Mouse (Mus musculus): ENCODE data around the gene Foxd4. TPM values are rescaled to one million over a fixed set of nuclear protein-coding genes. Genes with fewer than 3 reads are reported as not detected.
"Not testable (repeated sequence)": the region's sequence is repeated elsewhere in the genome, so short reads cannot be mapped to it uniquely, and the experiment has no call there.

Foxd4 gene
- polyA plus RNA-seq, 1 experiment, result not detected

DNA sequence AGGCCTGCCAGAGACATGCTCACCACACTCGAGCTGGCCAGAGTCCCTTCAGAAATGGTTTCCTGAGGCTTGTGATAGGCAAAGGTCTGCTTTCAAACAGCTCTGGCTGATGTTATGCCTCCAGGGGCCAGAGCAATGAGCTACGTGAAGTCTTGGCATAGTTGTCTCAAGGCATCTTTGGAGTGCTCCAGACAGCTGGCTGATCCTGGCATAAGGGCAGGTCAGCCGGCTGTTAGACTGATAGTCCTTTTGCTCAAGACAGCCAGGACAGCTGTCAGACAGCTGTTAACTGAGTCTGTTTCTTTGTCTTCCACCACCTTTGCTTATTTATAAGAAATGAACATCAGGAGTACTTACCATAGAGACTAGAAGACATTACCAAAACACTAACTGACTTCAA is 14.1 kb downstream of the Foxd4 start:
- TF ChIP-seq POLR2A (IDR thresholded peaks at IDR 0.05; ENCODE audit: insufficient read depth, low read depth, low read length) (no peak), CTCF (IDR thresholded peaks at IDR 0.05; ENCODE audit: insufficient read depth, low read depth, low read length) (no peak)
- H3K4me1 ChIP-seq (ENCODE audit: control insufficient read depth, insufficient read depth, low read length), result no peaks in the 10 kb centered on the region
- 84% methylated on average over 3 of the region's 3 CpGs for WGBS
- H3K4me3 ChIP-seq (ENCODE audit: insufficient read depth, low read depth, low read length), result no peak overlapping the region
- no peak overlapping the region for H3K27ac ChIP-seq (ENCODE audit: insufficient read depth, low read depth, low read length)

DNA sequence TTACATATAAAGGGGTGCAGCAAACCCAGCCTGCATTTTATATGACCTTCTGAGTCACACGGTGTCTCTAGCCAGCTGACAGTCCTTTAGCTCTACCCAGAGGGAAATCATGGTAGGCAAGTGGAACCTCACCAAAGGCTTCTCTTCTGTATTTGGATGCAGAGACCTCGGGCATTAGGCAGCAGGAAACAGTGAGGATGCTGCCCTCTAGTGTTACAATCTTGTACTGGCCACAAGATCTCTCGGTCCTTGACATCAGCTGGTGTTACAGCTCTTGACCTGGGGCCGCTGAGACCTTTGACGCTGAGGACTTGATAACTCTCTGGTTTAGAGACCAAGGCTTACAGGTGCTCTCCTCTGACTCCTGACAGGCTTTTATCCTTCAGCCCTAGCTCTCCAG is 15.5 kb downstream of the Foxd4 start:
- 12% methylated on average over 5 of the region's 5 CpGs for WGBS
- no peaks in the 10 kb centered on the region for H3K4me1 ChIP-seq (ENCODE audit: control insufficient read depth, insufficient read depth, low read length)

DNA sequence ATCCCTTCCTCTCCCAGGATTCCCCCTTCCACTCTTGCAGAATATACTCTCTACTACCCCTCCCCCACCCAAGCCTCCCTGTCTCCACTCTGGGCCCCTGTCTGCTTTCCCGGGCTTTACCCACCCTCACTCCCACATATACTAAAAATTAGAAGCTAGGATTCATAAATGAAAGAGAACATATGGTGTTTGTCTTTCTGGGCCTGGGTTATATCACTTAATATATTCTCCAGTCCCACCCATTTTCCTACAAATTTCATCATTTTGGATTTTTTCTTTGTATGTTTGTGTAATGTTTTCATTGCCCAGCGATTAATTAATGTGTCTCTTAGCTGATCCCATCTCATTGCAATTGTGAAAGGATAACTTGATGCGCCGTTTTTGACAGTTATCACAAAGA is 19.8 kb downstream of the Foxd4 start:
- Histone ChIP-seq H3K4me3 (ENCODE audit: insufficient read depth, low read depth, low read length) (no peak overlapping the region), H3K4me1 (ENCODE audit: control insufficient read depth, insufficient read depth, low read length) (no peaks in the 10 kb centered on the region), H3K27ac (ENCODE audit: insufficient read depth, low read depth, low read length) (no peak overlapping the region)
- TF ChIP-seq POLR2A (IDR thresholded peaks at IDR 0.05; ENCODE audit: insufficient read depth, low read depth, low read length) (no peak), CTCF (IDR thresholded peaks at IDR 0.05; ENCODE audit: insufficient read depth, low read depth, low read length) (no peak)
- 72% methylated on average over 4 of the region's 4 CpGs for WGBS

More for the DNA sequence above, 15.5 kb downstream of the Foxd4 start:
- no peak overlapping the region for H3K27ac ChIP-seq (ENCODE audit: insufficient read depth, low read depth, low read length)
- no peak overlapping the region for H3K4me3 ChIP-seq (ENCODE audit: insufficient read depth, low read depth, low read length)
- TF ChIP-seq POLR2A (IDR thresholded peaks at IDR 0.05; ENCODE audit: insufficient read depth, low read depth, low read length) (no peak), CTCF (IDR thresholded peaks at IDR 0.05; ENCODE audit: insufficient read depth, low read depth, low read length) (0 out of 2 replicates have a peak, but pooled peaks have one; percentile 23)

DNA sequence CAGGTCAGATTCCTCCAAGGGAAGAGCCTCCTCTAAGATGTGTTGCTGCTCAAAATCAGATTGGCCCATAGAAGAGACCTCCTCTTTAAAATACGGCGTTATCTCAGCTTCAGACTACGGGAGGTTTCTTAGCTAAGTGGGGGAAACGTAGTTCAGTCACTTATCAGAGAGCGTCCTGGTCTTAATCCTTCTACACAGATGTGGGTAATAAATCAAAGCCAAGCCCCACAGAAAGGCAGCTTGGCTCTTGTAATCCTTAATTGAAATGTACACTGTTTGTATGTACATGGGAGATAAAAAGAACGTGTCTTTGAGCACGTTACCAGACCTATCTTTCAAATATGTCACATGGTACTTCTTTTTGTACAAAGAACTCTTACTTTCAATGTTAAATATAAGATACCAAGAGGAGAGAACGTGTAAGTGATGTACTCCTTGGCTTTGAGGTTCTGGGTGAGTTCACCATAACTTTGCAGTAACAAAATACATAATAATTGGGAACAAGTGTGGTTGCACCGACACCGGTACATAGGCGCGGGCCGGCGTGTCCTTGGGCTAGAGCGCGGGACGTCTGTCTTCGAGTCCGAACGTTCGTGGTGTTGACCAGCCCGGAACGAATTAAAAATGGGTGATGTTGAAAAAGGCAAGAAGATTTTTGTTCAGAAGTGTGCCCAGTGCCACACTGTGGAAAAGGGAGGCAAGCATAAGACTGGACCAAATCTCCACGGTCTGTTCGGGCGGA is 25.7 kb downstream of the Foxd4 start, which contains the start of gene Gm10053:
Gm10053 (plus strand) TSS at position 558 of the 742 bp plus-strand sequence.
- not testable (repeated sequence) for H3K4me1 ChIP-seq (ENCODE audit: control insufficient read depth, insufficient read depth, low read length); H3K4me3 ChIP-seq (ENCODE audit: insufficient read depth, low read depth, low read length); H3K27ac ChIP-seq (ENCODE audit: insufficient read depth, low read depth, low read length)
- WGBS, result 93% methylated on average over 23 of the region's 26 CpGs

DNA sequence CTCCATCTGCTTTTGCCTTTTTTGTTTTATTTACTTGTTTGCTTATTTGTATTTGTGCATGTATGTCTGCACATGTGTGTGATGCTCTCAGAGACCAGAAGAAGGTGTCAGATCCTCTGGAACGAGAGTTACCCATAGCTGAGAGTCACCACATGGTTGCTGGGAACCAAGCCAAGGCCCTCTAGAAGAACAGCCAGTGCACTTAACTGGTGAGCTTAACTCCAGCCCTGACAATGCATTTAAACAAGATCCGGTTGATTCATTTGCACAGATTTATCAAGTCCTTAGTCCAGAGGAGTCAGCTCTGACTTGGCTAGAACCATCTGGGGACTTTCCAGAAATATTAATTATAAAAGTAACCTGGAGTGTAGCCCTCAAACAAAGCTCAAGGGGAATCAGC is 27.1 kb downstream of the Foxd4 start:
- 56% methylated on average over 2 of the region's 2 CpGs for WGBS
- Histone ChIP-seq H3K4me3 (ENCODE audit: insufficient read depth, low read depth, low read length) (no peak overlapping the region), H3K4me1 (ENCODE audit: control insufficient read depth, insufficient read depth, low read length) (peaks cover 2% of the 10 kb centered on the region; the same call in 1 of the 2 replicates), H3K27ac (ENCODE audit: insufficient read depth, low read depth, low read length) (no peak overlapping the region)
- no peak for TF ChIP-seq POLR2A (IDR thresholded peaks at IDR 0.05; ENCODE audit: insufficient read depth, low read depth, low read length)
- TF ChIP-seq CTCF (IDR thresholded peaks at IDR 0.05; ENCODE audit: insufficient read depth, low read depth, low read length), result no peak

DNA sequence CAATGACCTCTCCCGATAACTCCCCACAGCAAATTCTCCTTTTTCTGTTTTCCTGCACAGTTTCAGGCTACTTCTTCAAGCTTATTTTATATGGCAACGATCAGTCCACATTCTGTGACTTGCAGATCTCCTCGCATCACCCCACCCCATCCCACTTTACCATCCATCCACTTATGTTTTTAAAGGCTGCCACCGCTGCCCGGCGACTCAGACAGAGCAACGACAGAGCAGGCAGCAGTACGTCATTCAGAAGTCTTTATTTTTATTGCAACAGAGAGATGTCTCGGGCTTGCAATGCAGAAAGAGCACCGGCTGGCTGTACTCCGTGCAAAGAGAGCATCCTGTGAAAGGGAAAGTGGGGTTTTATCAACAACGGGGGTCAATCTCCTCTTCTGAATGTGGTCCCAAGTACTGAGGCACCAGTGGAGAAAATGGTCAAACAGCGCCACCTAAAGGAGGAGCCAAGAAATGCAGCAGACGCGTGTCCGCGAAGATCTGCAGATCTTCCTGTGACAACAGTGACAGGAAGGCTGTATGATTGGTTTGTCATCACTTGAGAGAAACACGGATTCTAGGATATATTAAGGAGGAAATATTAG is 29.9 kb downstream of the Foxd4 start:
- Histone ChIP-seq H3K4me1 (ENCODE audit: control insufficient read depth, insufficient read depth, low read length) (peaks cover 2% of the 10 kb centered on the region; the same call in 1 of the 2 replicates), H3K27ac (ENCODE audit: insufficient read depth, low read depth, low read length) (no peak overlapping the region), H3K4me3 (ENCODE audit: insufficient read depth, low read depth, low read length) (peak overlapping the region; percentile 41)
- TF ChIP-seq POLR2A (IDR thresholded peaks at IDR 0.05; ENCODE audit: insufficient read depth, low read depth, low read length) (no peak), CTCF (IDR thresholded peaks at IDR 0.05; ENCODE audit: insufficient read depth, low read depth, low read length) (peak; percentile 90)
- 10% methylated on average over 18 of the region's 18 CpGs for WGBS

DNA sequence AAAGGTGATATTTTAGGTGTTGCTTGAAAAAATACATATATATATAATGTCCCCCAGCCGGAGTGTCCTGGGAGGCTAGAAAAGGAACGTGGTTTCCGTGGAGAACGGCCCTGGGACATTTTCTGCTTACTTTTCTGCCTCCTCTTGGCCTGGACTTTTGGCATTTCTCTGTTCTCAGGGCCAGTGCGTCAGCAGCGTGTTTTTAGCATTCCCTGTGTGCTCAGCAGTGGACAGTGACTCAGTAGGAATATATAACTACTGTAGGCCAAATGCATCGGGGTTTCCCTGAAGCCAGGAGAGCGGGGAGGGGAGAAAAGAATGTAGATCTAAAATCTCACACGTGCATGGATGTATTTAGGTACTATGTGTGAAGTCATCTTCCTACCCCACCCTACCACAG is 35.6 kb downstream of the Foxd4 start:
- Histone ChIP-seq H3K4me3 (ENCODE audit: insufficient read depth, low read depth, low read length) (no peak overlapping the region), H3K4me1 (ENCODE audit: control insufficient read depth, insufficient read depth, low read length) (peaks cover 8% of the 10 kb centered on the region), H3K27ac (ENCODE audit: insufficient read depth, low read depth, low read length) (no peak overlapping the region)
- TF ChIP-seq POLR2A (IDR thresholded peaks at IDR 0.05; ENCODE audit: insufficient read depth, low read depth, low read length) (no peak), CTCF (IDR thresholded peaks at IDR 0.05; ENCODE audit: insufficient read depth, low read depth, low read length) (no peak)
- 92% methylated on average over 9 of the region's 9 CpGs for WGBS

DNA sequence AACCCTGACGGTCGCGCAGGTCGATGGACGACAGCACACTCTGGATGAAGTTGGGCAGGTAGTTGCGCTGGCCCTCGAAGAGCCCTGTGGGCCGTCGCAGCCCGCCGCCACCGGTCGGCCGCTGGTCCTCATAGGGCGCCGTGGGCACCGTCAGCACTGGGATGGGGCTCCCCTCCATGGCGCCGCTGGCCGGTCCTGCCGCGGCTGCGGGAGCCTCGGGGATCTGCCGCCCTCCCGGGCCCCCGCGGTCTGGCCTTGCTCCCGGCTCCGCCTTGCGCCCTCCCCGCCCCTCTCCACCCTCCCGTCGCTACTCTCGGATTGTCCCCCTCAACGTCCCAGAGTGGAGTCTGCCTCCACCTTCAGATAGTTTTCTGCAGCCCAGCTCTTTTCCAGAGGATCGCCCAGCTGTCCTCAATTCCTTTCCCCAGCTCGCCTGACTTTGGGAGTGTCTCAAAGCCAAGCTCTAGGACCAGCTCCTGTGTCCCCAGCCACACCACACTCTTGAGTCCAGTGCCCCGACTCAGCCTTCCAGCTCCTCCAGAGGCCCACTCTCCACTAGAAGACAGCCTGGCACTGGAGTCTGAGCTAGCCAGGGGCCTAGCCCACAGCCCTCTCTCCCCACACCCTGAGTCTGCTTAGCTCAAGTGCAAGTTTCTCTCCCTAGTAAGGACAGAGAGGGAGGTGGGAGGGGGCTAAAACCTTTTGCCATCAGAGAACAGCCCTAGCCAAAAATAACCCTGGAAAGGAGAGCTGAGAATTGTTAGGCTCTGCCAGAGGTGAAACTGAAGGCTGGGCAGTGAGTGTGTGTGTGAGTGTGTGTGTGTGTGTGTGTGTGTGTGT is 39.2 kb downstream of the Foxd4 start, which contains the start of gene Pgm5:
Pgm5 (minus strand) TSS at position 244 of the 840 bp plus-strand sequence.
- Histone ChIP-seq H3K4me3 (ENCODE audit: insufficient read depth, low read depth, low read length) (peak within 1 kb of the TSS; percentile 23), H3K4me1 (ENCODE audit: control insufficient read depth, insufficient read depth, low read length) (peaks cover 8% of the 10 kb centered on the region), H3K27ac (ENCODE audit: insufficient read depth, low read depth, low read length) (no peak within 1 kb of the TSS)
- TF ChIP-seq CTCF (IDR thresholded peaks at IDR 0.05; ENCODE audit: insufficient read depth, low read depth, low read length) (no peak), POLR2A (IDR thresholded peaks at IDR 0.05; ENCODE audit: insufficient read depth, low read depth, low read length) (no peak)
- 4% methylated on average over 39 of the region's 39 CpGs for WGBS

DNA sequence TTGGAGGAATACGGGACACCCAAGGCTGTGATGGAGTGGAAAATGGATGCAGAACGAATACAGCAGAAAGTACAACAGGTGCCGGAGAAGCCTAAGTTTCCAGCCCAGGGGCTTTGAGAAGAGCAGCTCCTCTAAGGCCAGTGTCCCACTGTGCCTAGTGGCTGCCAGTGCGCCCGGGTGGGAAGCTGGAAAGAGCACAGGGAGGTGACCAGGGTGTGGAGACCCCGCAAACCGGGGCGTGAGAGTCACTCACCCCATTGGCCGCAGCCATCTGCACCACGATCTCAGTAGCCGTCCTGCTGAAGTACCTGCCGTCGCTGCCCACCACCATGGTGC is 39.8 kb downstream of the Foxd4 start:
- peak overlapping the region; percentile 23 for H3K4me3 ChIP-seq (ENCODE audit: insufficient read depth, low read depth, low read length)

More for the DNA sequence above, 39.8 kb downstream of the Foxd4 start:
- Histone ChIP-seq H3K4me1 (ENCODE audit: control insufficient read depth, insufficient read depth, low read length) (peaks cover 8% of the 10 kb centered on the region), H3K27ac (ENCODE audit: insufficient read depth, low read depth, low read length) (no peak overlapping the region)
- TF ChIP-seq CTCF (IDR thresholded peaks at IDR 0.05; ENCODE audit: insufficient read depth, low read depth, low read length) (no peak), POLR2A (IDR thresholded peaks at IDR 0.05; ENCODE audit: insufficient read depth, low read depth, low read length) (no peak)
- WGBS, result 22% methylated on average over 13 of the region's 13 CpGs

Data from olfactory bulb, adult 2 months (tissue).